Mouse (Mus musculus): ENCODE results near the gene Kctd15. TPM values are rescaled to one million over a fixed set of nuclear protein-coding genes. Genes with fewer than 3 reads are reported as not detected.

Kctd15 gene
- 12.3 and 13.0 TPM in 2 replicates for polyA plus RNA-seq (2014; fragmentation: Nextera tagmentation; extraction: Ambion mirVana)

DNA sequence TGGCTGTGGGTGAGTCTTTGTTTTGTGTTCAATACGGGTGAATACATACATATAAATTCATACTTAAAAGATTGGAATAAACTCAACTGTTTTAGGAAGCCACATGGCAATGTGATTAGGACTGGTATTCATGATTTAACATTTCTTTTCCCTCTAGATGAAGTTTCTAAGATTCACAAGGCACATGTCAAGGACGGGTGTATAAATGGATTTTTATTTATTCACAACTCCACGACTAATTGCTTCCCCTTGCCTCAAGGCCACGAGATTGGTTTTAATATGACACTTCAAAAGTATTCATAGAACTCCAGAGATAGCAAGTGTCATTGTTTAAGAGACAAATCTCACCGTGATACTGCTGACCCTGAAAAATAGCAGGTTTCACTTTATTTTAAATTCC is at the start of gene Kctd15:
Gene Kctd15, minus strand, starts transcription at position 101 of the 400 bp plus-strand sequence.
- H3K9ac ChIP-seq = peak within 1 kb of the TSS; percentile 93
- peak within 1 kb of the TSS; percentile 70 for H3K4me2 ChIP-seq (replicated peaks)
- WGBS = 64% methylated on average over 5 of the region's 5 CpGs
- H3K27ac ChIP-seq = peak within 1 kb of the TSS; percentile 100
- peaks cover 14% of the 10 kb centered on the region for H3K4me1 ChIP-seq (replicated peaks; ENCODE audit: control insufficient read depth, insufficient read depth, low read length)
- peak within 1 kb of the TSS; percentile 83 for H3K4me3 ChIP-seq (replicated peaks; ENCODE audit: low read length)
- DNase-seq (ENCODE audit: low spot score) = no peak
- H3K9me3 ChIP-seq (ENCODE audit: control insufficient read depth, low read length) = no peaks in the 10 kb centered on the region
- no peaks in the 10 kb centered on the region for H3K36me3 ChIP-seq (replicated peaks; ENCODE audit: control insufficient read depth, insufficient read depth)
- ATAC-seq (ENCODE audit: low FRiP score) = no peak
- no peaks in the 10 kb centered on the region for H3K27me3 ChIP-seq (ENCODE audit: control insufficient read depth, insufficient read depth, low read length)

DNA sequence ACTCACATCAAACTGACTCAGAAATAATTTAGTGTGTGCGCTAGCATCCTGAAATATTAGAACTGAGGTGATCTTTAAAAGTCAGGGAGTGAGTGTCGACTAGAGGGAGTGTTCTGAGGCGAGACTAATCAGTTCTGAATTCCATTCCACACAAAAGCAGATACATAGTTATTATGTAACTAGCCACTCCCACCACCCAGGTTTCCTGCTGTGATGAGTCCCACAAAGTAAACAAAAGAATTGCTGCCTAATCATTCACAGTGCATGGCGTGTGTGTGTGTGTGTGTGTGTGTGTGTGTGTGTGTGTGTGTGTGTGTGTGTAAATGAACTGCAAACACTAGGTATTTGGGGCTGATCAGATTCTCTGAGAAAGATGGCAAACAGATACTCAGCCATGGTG is 47.9 kb upstream of the Kctd15 start:
- Histone ChIP-seq H3K4me2 (replicated peaks) (no peak overlapping the region), H3K4me1 (replicated peaks; ENCODE audit: control insufficient read depth, insufficient read depth, low read length) (no peaks in the 10 kb centered on the region), H3K4me3 (replicated peaks; ENCODE audit: low read length) (no peak overlapping the region), H3K27me3 (ENCODE audit: control insufficient read depth, insufficient read depth, low read length) (no peaks in the 10 kb centered on the region), H3K9ac (no peak overlapping the region), H3K36me3 (replicated peaks; ENCODE audit: control insufficient read depth, insufficient read depth) (no peaks in the 10 kb centered on the region), H3K9me3 (ENCODE audit: control insufficient read depth, low read length) (peaks cover 4% of the 10 kb centered on the region; the same call in 1 of the 2 replicates), H3K27ac (no peak overlapping the region)
- DNase-seq (ENCODE audit: low spot score) (no peak), ATAC-seq (ENCODE audit: low FRiP score) (no peak)
- 28% methylated on average over 4 of the region's 4 CpGs for WGBS

DNA sequence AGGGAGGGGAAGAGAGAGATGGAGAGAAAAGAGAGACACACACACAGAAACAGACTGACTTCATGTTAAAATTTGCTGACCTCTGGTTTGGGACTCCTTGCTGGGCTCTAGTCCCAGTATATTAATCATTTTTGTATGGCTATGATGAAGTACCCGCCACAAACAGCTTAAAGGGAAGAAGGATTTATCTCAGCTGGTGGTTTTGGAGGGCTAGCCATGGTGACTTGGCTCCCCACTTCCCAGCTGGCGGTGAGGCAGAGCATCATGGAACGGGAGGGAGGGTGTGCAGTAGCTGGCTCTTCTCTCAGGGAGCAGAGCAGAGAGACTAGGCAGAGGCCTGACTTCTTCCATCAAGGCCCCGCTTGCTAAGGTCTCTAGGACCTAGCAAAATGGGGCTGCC is 46.9 kb upstream of the Kctd15 start:
- ATAC-seq (ENCODE audit: low FRiP score) = no peak
- no peak overlapping the region for H3K9ac ChIP-seq
- WGBS = 47% methylated on average over 4 of the region's 4 CpGs

DNA sequence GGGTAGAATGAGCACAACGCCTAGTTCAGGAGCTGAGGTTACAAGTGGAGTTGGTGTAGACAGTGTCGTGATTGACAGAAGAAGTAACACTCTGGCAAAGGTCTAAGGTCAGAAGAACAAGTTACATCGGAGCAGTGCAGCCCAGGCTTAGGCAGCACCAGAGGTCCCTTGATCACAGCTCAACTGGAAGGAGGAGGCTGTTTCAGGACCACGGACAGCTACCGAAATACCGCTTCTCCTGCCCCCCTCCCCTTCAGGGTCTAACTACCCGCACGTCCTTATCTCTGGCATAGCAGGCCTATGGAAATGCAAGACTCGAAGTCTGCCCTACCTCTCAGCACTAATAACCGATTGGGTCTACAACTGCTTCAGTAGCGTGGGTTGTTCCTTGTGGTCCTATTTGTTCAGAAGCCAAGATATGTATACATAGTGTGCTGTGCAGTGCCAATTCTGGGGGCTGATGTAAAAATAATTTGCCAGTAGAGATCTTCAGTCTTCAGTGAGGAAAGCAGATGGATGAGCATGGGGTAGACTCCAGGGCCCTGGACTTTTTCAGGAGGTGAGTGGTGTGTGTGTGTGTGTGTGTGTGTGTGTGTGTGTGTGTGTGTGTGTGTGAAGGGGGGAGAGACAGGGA is 46.3 kb upstream of the Kctd15 start:
- no peaks in the 10 kb centered on the region for H3K36me3 ChIP-seq (replicated peaks; ENCODE audit: control insufficient read depth, insufficient read depth)
- no peak overlapping the region for H3K9ac ChIP-seq
- H3K4me2 ChIP-seq (replicated peaks) = no peak overlapping the region
- whole genome bisulfite sequencing = 20% methylated on average over 11 of the region's 11 CpGs
- no peak for ATAC-seq (ENCODE audit: low FRiP score)
- no peak for DNase-seq (ENCODE audit: low spot score)
- H3K9me3 ChIP-seq (ENCODE audit: control insufficient read depth, low read length) = peaks cover 4% of the 10 kb centered on the region; the same call in 1 of the 2 replicates
- no peaks in the 10 kb centered on the region for H3K4me1 ChIP-seq (replicated peaks; ENCODE audit: control insufficient read depth, insufficient read depth, low read length)
- H3K27ac ChIP-seq = no peak overlapping the region
- no peaks in the 10 kb centered on the region for H3K27me3 ChIP-seq (ENCODE audit: control insufficient read depth, insufficient read depth, low read length)
- H3K4me3 ChIP-seq (replicated peaks; ENCODE audit: low read length) = no peak overlapping the region

More for the DNA sequence above, 46.9 kb upstream of the Kctd15 start:
- Histone ChIP-seq H3K4me1 (replicated peaks; ENCODE audit: control insufficient read depth, insufficient read depth, low read length) (no peaks in the 10 kb centered on the region), H3K4me2 (replicated peaks) (no peak overlapping the region), H3K27me3 (ENCODE audit: control insufficient read depth, insufficient read depth, low read length) (no peaks in the 10 kb centered on the region), H3K27ac (no peak overlapping the region), H3K36me3 (replicated peaks; ENCODE audit: control insufficient read depth, insufficient read depth) (no peaks in the 10 kb centered on the region), H3K4me3 (replicated peaks; ENCODE audit: low read length) (no peak overlapping the region), H3K9me3 (ENCODE audit: control insufficient read depth, low read length) (peaks cover 4% of the 10 kb centered on the region; the same call in 1 of the 2 replicates)
- DNase-seq (ENCODE audit: low spot score) = no peak

DNA sequence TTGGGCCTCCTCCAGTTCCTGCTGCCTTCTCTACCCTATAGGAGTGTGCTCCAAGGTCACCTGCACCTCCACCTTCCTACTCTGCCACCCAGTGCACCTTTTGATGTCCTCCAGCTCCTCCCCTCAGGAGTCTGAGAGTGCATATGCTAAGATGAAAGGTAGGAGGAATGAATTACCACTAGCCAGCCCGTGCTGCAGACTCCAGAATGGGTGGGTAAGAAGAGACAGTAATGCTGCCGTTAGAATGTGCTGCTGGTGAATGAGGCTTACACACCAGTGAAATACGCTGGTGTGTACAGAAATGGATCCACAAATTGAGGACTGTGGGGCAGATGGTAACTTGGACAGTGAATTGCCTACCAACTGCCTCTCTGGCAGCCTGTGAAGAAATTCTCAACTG is 43.4 kb upstream of the Kctd15 start:
- Histone ChIP-seq H3K4me1 (replicated peaks; ENCODE audit: control insufficient read depth, insufficient read depth, low read length) (peaks cover 15% of the 10 kb centered on the region), H3K4me3 (replicated peaks; ENCODE audit: low read length) (no peak overlapping the region), H3K9me3 (ENCODE audit: control insufficient read depth, low read length) (no peaks in the 10 kb centered on the region), H3K27ac (no peak overlapping the region), H3K4me2 (replicated peaks) (no peak overlapping the region), H3K9ac (no peak overlapping the region), H3K36me3 (replicated peaks; ENCODE audit: control insufficient read depth, insufficient read depth) (no peaks in the 10 kb centered on the region), H3K27me3 (ENCODE audit: control insufficient read depth, insufficient read depth, low read length) (no peaks in the 10 kb centered on the region)
- WGBS = 70% methylated on average over 3 of the region's 3 CpGs
- ATAC-seq (ENCODE audit: low FRiP score) = no peak
- no peak for DNase-seq (ENCODE audit: low spot score)

DNA sequence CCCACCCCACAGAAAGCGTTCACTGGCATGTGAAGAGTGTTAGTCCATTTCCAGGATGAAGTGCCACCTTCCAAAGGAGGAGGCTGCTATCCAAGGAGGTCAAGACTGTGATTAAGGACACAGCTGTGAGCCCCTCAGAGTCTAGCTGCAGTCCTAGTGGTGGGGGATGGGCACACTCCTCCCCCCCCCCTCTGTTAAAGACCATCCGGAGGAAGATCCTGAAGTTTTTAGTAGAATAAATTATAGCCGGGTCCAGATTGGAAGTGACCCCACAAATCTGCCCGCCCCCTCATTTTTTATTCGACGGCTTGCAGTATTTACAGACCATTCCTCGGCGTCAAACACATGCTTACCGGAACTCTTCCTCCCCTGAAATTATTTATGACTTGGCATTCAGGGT is 41.7 kb upstream of the Kctd15 start:
- Histone ChIP-seq H3K4me3 (replicated peaks; ENCODE audit: low read length) (no peak overlapping the region), H3K4me2 (replicated peaks) (no peak overlapping the region), H3K9ac (no peak overlapping the region), H3K36me3 (replicated peaks; ENCODE audit: control insufficient read depth, insufficient read depth) (no peaks in the 10 kb centered on the region), H3K9me3 (ENCODE audit: control insufficient read depth, low read length) (no peaks in the 10 kb centered on the region), H3K4me1 (replicated peaks; ENCODE audit: control insufficient read depth, insufficient read depth, low read length) (peaks cover 19% of the 10 kb centered on the region), H3K27ac (no peak overlapping the region), H3K27me3 (ENCODE audit: control insufficient read depth, insufficient read depth, low read length) (no peaks in the 10 kb centered on the region)
- 72% methylated on average over 9 of the region's 9 CpGs for WGBS
- no peak for DNase-seq (ENCODE audit: low spot score)
- ATAC-seq (ENCODE audit: low FRiP score) = no peak

DNA sequence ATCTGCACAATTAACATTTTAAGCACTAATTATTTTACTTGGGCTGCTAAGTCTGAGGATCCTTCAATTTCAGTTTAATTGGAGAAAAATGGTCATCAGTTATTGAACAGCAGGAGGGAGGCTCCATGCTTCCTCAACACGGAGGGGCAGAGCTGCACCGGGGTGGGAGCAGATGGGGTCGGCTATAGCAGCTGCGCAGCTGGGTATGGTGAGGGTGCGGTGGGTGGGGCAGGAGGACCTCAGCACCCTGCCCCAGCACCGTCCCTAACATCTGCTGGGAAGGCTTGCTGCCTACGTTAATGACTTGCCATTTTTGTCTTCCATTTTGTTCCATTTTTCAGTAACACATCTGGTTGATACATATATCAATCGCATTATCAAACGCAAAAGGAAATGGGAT is 39.6 kb upstream of the Kctd15 start:
- Histone ChIP-seq H3K36me3 (replicated peaks; ENCODE audit: control insufficient read depth, insufficient read depth) (no peaks in the 10 kb centered on the region), H3K9me3 (ENCODE audit: control insufficient read depth, low read length) (no peaks in the 10 kb centered on the region), H3K4me3 (replicated peaks; ENCODE audit: low read length) (no peak overlapping the region), H3K27me3 (ENCODE audit: control insufficient read depth, insufficient read depth, low read length) (no peaks in the 10 kb centered on the region), H3K9ac (no peak overlapping the region), H3K4me1 (replicated peaks; ENCODE audit: control insufficient read depth, insufficient read depth, low read length) (peaks cover 29% of the 10 kb centered on the region), H3K27ac (peak overlapping the region; percentile 66; the same call in 1 of the 2 replicates), H3K4me2 (replicated peaks) (no peak overlapping the region)
- ATAC-seq (ENCODE audit: low FRiP score) (no peak), DNase-seq (ENCODE audit: low spot score) (no peak)
- WGBS = 35% methylated on average over 9 of the region's 9 CpGs

DNA sequence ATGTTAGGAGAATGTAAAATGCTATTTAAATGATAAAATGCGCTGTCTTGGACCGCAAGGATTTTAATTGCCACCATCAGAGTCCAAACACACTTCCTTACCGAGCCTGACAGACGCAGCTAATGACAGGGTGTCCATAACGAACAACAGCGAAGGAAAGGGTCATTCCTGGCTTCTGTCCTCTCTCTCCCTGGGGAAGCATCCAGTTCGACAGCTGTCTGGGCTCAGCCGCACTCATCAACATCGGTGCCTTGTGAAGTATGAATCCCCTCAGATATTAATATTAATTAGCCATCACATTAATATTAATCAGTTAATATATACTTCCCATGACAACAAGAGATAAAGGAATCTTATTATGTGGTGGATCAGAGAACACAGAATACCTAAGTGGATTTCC is 38.4 kb upstream of the Kctd15 start:
- ATAC-seq (ENCODE audit: low FRiP score) (no peak), DNase-seq (ENCODE audit: low spot score) (no peak)
- Histone ChIP-seq H3K4me2 (replicated peaks) (no peak overlapping the region), H3K27me3 (ENCODE audit: control insufficient read depth, insufficient read depth, low read length) (no peaks in the 10 kb centered on the region), H3K9ac (no peak overlapping the region), H3K4me3 (replicated peaks; ENCODE audit: low read length) (no peak overlapping the region), H3K27ac (peak overlapping the region; percentile 66), H3K9me3 (ENCODE audit: control insufficient read depth, low read length) (no peaks in the 10 kb centered on the region), H3K36me3 (replicated peaks; ENCODE audit: control insufficient read depth, insufficient read depth) (no peaks in the 10 kb centered on the region), H3K4me1 (replicated peaks; ENCODE audit: control insufficient read depth, insufficient read depth, low read length) (peaks cover 38% of the 10 kb centered on the region)
- 30% methylated on average over 9 of the region's 9 CpGs for WGBS

DNA sequence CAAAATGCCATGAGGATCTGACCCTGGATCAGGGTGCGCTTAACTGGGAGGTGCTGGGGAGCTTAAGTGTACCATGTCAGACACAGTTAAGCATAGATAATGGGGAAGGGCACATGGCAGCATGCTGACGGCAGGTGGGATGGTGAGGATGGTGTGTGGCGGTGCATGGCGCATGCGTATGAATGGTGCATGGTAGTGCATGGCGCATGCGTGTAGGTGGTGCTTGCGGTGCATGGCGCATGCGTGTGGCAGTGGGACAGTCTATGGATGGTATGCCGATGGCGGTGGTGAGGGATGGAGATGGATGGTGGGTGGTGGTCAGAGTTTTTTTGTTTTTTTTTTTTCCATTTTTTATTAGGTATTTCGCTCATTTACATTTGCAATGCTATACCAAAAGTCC is 37.4 kb upstream of the Kctd15 start:
- H3K4me2 ChIP-seq (replicated peaks) = no peak overlapping the region
- H3K36me3 ChIP-seq (replicated peaks; ENCODE audit: control insufficient read depth, insufficient read depth) = no peaks in the 10 kb centered on the region
- DNase-seq (ENCODE audit: low spot score) = no peak
- H3K9me3 ChIP-seq (ENCODE audit: control insufficient read depth, low read length) = no peaks in the 10 kb centered on the region
- no peaks in the 10 kb centered on the region for H3K27me3 ChIP-seq (ENCODE audit: control insufficient read depth, insufficient read depth, low read length)
- no peak for ATAC-seq (ENCODE audit: low FRiP score)
- H3K9ac ChIP-seq = no peak overlapping the region
- peaks cover 38% of the 10 kb centered on the region for H3K4me1 ChIP-seq (replicated peaks; ENCODE audit: control insufficient read depth, insufficient read depth, low read length)
- H3K27ac ChIP-seq = peak overlapping the region; percentile 59; the same call in 1 of the 2 replicates
- no peak overlapping the region for H3K4me3 ChIP-seq (replicated peaks; ENCODE audit: low read length)
- WGBS = 95% methylated on average over 13 of the region's 13 CpGs

DNA sequence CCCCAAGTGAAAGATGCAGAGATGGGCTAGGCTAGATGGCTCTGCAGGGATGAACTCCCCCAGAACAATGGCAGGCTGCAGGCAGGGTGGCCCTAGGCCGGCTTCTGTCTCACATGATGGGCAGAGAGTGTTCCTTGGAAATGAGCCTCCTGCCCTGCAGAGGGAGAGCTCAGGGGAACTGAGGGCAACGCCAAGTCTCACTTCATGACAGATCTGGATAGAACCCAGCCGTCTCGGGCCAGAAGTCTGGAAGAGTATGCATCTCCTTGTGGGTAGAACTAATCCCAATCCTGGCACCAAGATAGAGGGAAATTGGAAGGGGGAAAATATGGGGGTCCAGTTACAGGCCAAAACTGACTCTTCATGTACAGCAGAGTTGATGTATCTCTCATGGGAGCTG is 36.5 kb upstream of the Kctd15 start:
- 63% methylated on average over 4 of the region's 4 CpGs for WGBS
- Histone ChIP-seq H3K4me2 (replicated peaks) (no peak overlapping the region), H3K27me3 (ENCODE audit: control insufficient read depth, insufficient read depth, low read length) (no peaks in the 10 kb centered on the region), H3K4me1 (replicated peaks; ENCODE audit: control insufficient read depth, insufficient read depth, low read length) (peaks cover 38% of the 10 kb centered on the region), H3K9me3 (ENCODE audit: control insufficient read depth, low read length) (no peaks in the 10 kb centered on the region), H3K9ac (no peak overlapping the region), H3K36me3 (replicated peaks; ENCODE audit: control insufficient read depth, insufficient read depth) (no peaks in the 10 kb centered on the region), H3K4me3 (replicated peaks; ENCODE audit: low read length) (no peak overlapping the region), H3K27ac (no peak overlapping the region; the same call in 1 of the 2 replicates)
- DNase-seq (ENCODE audit: low spot score) (no peak), ATAC-seq (ENCODE audit: low FRiP score) (no peak)
